Mouse (Mus musculus) intestine, postnatal 0 days (tissue): ENCODE measurements at regions not wholly inside any gene's neighbourhood (a gene's known extent, or its start where the extent isn't known, plus 50 kb on each side); places are given as distances from the start of the nearest gene placed in this dataset.

Experiments
- ATAC-seq: fragments of 200-750 bp; cut with Nextera tagmentation; 2 replicates; pipeline ENCODE4 v1.8.0; 2017; ENCODE audit warnings: mild to moderate bottlenecking, moderate TSS enrichment, moderate library complexity
- H3K27ac ChIP-seq: fragments of 300-500 bp; sonication (generic); 2 replicates; pipeline ENCODE4 v1.5.1; 2014; ENCODE audit warnings: mild to moderate bottlenecking, low read depth, low read length, moderate library complexity
- H3K27me3 ChIP-seq: fragments of 300-500 bp; sonication (generic); replicated peaks from 2 replicates; pipeline ENCODE4 v1.6.1; 2014; ENCODE audit warnings: low read length, mixed read lengths; ENCODE audit not compliant: control insufficient read depth, insufficient read depth
- H3K36me3 ChIP-seq: fragments of 300-500 bp; sonication (generic); 2 replicates; pipeline ENCODE4 v1.6.1; 2014; ENCODE audit warnings: mild to moderate bottlenecking, moderate library complexity; ENCODE audit not compliant: control insufficient read depth, insufficient read depth
- H3K4me1 ChIP-seq: fragments of 300-500 bp; sonication (generic); replicated peaks from 2 replicates; pipeline ENCODE4 v1.6.1; 2014; ENCODE audit warnings: antibody characterized with exemption, low read length, mixed read lengths; ENCODE audit not compliant: control insufficient read depth, insufficient read depth
- H3K4me2 ChIP-seq: fragments of 300-500 bp; sonication (generic); replicated peaks from 2 replicates; pipeline ENCODE4 v1.6.1; 2014; ENCODE audit warnings: low read depth, mild to moderate bottlenecking, moderate library complexity
- H3K4me3 ChIP-seq: fragments of 300-500 bp; sonication (generic); 2 replicates; pipeline ENCODE4 v1.5.1; 2014; ENCODE audit warnings: low read depth, low read length
- H3K9ac ChIP-seq: fragments of 300-500 bp; sonication (generic); 2 replicates; pipeline ENCODE4 v1.6.1; 2014; ENCODE audit warnings: mild to moderate bottlenecking, low read depth, low read length
- H3K9me3 ChIP-seq: fragments of 300-500 bp; sonication (generic); 2 replicates; pipeline ENCODE4 v1.6.1; 2016; ENCODE audit warnings: mixed run types; ENCODE audit not compliant: control insufficient read depth
- CTCF ChIP-seq: sonication (generic); IDR thresholded peaks from 2 replicates; pipeline ENCODE4 v1.5.1; 2016; ENCODE audit warnings: low read depth, mild to moderate bottlenecking, control low read depth, antibody characterized with exemption, moderate library complexity
- WGBS: fragments of 180-500 bp; shearing (Covaris S2); extraction: QIAGEN DNeasy Blood & Tissue Kit; methylation state at CpG from one replicate; pipeline ENCODE4 v1.1.7; 2014; 5-methylcytosine and 5-hydroxymethylcytosine counted together

DNA sequence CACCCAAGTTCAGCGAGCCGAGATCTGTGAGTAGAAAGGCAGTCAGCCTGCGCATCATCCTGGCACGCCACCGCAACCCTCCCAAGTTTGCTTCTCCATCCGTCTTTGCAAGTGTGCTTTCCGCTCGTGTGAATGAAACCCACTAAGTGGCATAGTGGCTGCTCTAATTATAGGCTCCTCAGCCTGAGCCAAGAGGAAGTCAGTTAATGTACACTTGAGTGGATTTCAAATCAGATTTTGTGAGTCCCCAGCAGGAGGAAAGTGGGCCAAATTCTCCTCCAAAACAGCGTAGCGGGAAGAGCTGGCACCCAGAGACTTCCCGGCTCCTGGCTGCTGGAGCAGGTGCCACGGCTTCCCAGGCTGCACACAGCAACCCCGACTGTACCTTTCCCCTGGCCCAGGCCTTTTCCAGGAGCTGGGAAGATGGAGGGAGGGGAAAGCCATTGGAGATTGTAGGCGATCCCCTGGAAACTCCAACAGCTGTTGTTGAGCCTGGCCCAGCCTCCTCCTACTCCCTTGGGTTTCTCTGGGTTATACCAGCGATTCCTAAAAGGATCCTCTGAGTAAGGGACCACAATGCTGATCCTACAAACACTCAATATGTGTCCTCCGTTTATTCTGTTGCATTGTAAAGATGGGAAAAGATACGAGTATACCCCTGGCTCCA lies 158.3 kb downstream of the Cryba4 start:
- Histone ChIP-seq H3K4me1 (no peaks in the 10 kb centered on the region), H3K9ac (no peak overlapping the region), H3K4me3 (no peak overlapping the region), H3K36me3 (no peaks in the 10 kb centered on the region), H3K27me3 (no peaks in the 10 kb centered on the region), H3K4me2 (no peak overlapping the region), H3K27ac (no peak overlapping the region), H3K9me3 (no peaks in the 10 kb centered on the region)
- TF ChIP-seq CTCF: no peak
- no peak for ATAC-seq
- 72% methylated on average over 17 of the region's 17 CpGs for WGBS

DNA sequence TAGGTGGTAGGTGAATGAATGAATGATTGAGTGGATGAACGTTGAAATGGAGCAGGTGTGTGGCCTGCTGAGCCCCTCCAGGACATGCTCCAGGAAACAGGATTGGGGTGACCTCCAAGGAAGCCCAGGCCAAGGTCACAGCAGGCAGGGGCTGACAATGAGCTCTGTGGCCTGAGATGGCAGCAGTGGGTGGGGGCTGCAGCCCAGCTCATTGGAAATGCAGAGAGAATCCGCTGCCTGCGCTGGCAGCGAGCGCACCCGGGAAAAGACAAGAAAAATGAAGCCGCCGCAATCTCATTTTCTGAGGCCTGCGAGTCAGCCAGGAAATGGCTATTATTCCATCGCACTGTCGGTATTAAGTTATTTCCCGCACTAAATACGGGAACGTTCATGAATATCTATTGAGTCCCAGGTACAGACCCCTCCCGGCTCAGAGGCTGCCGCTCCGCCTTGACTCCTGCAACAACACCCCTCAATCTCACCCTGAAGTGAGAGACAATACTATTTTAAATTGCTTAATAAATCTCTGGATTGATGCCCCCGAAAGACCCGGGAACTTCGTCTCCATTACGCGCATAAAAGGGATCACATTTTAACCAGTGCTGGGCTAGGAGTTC lies 153.7 kb downstream of the Cryba4 start:
- no peaks in the 10 kb centered on the region for H3K4me1 ChIP-seq
- H3K9me3 ChIP-seq: no peaks in the 10 kb centered on the region
- no peaks in the 10 kb centered on the region for H3K27me3 ChIP-seq
- no peak overlapping the region for H3K4me2 ChIP-seq
- ATAC-seq: no peak
- no peak overlapping the region for H3K4me3 ChIP-seq
- TF ChIP-seq CTCF: no peak
- H3K27ac ChIP-seq: no peak overlapping the region
- H3K36me3 ChIP-seq: no peaks in the 10 kb centered on the region
- WGBS: 62% methylated on average over 22 of the region's 22 CpGs
- no peak overlapping the region for H3K9ac ChIP-seq

- Histone ChIP-seq H3K36me3 (no peaks in the 10 kb centered on the region), H3K27ac (no peak overlapping the region), H3K27me3 (no peaks in the 10 kb centered on the region), H3K4me1 (no peaks in the 10 kb centered on the region), H3K9ac (no peak overlapping the region), H3K4me2 (no peak overlapping the region), H3K9me3 (no peaks in the 10 kb centered on the region), H3K4me3 (no peak overlapping the region)
- no peak for ATAC-seq
- no peak for TF ChIP-seq CTCF
- 62% methylated on average over 17 of the region's 17 CpGs for WGBS
These were observed 150.4 kb downstream of the Cryba4 start for GRCm38 (mm10) chr5:112101739-112102590.

GRCm38 (mm10) chr5:112110306-112110969 lies 141.9 kb downstream of the Cryba4 start:
- no peak overlapping the region for H3K9ac ChIP-seq
- H3K36me3 ChIP-seq: no peaks in the 10 kb centered on the region
- no peak for ATAC-seq
- H3K4me2 ChIP-seq: no peak overlapping the region
- H3K27me3 ChIP-seq: no peaks in the 10 kb centered on the region
- whole genome bisulfite sequencing: 61% methylated on average over 22 of the region's 22 CpGs
- no peak overlapping the region for H3K4me3 ChIP-seq
- TF ChIP-seq CTCF: no peak
- no peak overlapping the region for H3K27ac ChIP-seq
- no peaks in the 10 kb centered on the region for H3K4me1 ChIP-seq
- no peaks in the 10 kb centered on the region for H3K9me3 ChIP-seq

DNA sequence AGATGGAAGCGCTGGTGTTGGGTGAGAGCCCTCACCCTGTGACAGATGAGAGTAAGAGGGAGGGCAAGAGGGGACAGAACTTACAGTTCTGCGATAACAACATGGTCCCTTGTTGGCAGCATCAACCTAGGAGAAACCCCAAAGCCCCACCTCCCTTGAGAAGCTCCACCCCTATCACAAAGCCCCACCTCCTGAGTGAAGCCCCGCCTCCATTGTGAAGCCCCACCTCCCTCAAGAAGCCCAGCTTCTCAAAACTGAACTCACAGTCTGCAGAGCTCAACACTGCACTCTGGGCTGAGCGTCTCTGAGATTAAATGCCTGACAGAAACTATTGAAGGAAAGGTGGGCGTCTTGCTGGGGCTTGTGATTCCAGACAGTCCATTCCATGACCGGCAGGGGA lies 131.6 kb downstream of the Cryba4 start:
- H3K36me3 ChIP-seq: no peaks in the 10 kb centered on the region
- ATAC-seq: no peak
- TF ChIP-seq CTCF: no peak
- no peak overlapping the region for H3K4me2 ChIP-seq
- H3K27me3 ChIP-seq: no peaks in the 10 kb centered on the region
- 68% methylated on average over 6 of the region's 6 CpGs for WGBS
- no peaks in the 10 kb centered on the region for H3K9me3 ChIP-seq
- H3K27ac ChIP-seq: no peak overlapping the region
- H3K4me1 ChIP-seq: no peaks in the 10 kb centered on the region
- no peak overlapping the region for H3K9ac ChIP-seq
- no peak overlapping the region for H3K4me3 ChIP-seq

DNA sequence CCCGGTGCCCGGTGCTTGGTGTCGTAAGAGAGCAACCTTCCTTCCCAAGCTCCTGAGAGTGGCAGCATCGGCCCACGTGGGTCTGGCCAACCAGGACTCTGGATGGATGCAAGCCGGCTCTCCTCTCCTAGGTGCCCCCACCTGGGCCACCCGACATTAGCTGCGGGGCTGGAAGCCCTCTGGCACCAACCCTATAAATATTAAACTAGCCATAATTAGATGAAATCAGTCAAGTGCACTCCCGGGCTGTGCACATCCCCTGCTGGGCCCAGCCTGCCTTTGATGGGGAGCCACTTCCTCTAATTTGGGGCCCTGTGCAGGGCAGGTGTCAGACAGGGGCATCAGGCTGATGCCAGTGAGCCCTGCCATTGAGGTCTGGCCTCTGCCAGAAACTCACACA lies 130.8 kb downstream of the Cryba4 start:
- WGBS: 75% methylated on average over 9 of the region's 9 CpGs
- H3K4me1 ChIP-seq: no peaks in the 10 kb centered on the region
- no peaks in the 10 kb centered on the region for H3K9me3 ChIP-seq
- no peak for TF ChIP-seq CTCF
- no peak overlapping the region for H3K27ac ChIP-seq
- H3K27me3 ChIP-seq: no peaks in the 10 kb centered on the region
- no peak for ATAC-seq
- no peaks in the 10 kb centered on the region for H3K36me3 ChIP-seq
- no peak overlapping the region for H3K9ac ChIP-seq
- H3K4me3 ChIP-seq: no peak overlapping the region
- no peak overlapping the region for H3K4me2 ChIP-seq
